Mouse (Mus musculus) bone marrow macrophage, adult 2 months (primary cell): ENCODE results near the gene Tulp4. TPM values are rescaled to one million over a fixed set of nuclear protein-coding genes. Genes with fewer than 3 reads are reported as not detected.

ENCODE experiments used
- H3K27ac ChIP-seq: 2 replicates; pipeline ENCODE4 v1.5.1; 2012; ENCODE audit warnings: low read depth, low read length; ENCODE audit not compliant: insufficient read depth
- H3K4me1 ChIP-seq: 2 replicates; pipeline ENCODE4 v1.6.1; 2012; ENCODE audit warnings: low read length; ENCODE audit not compliant: control insufficient read depth, insufficient read depth
- H3K4me3 ChIP-seq: 2 replicates; pipeline ENCODE4 v1.5.1; 2012; ENCODE audit warnings: mild to moderate bottlenecking, low read length, moderate library complexity; ENCODE audit not compliant: insufficient read depth
- CTCF ChIP-seq: IDR thresholded peaks from 2 replicates; pipeline ENCODE4 v1.5.1; 2012; ENCODE audit warnings: low read depth, mild to moderate bottlenecking, low read length, moderate library complexity
- POLR2A ChIP-seq: IDR thresholded peaks from 2 replicates; pipeline ENCODE4 v1.6.1; 2012; ENCODE audit warnings: mild to moderate bottlenecking, low read depth, low read length, borderline replicate concordance
- polyA plus RNA-seq: library from polyadenylated mRNA; stranded (reverse); fragments of >200 nt; gene quantifications from 2 replicates; pipeline ENCODE4 v1.2.4, GENCODE M21; 2012; ENCODE audit not compliant: missing spikeins, insufficient read depth, insufficient read length

The Tulp4 gene
- polyA plus RNA-seq, 1 experiment: 42.9 TPM

- peaks cover 31% of the 10 kb centered on the region for H3K4me1 ChIP-seq
- H3K27ac ChIP-seq: no peak overlapping the region
- H3K4me3 ChIP-seq: no peak overlapping the region
- TF ChIP-seq CTCF (no peak), POLR2A (no peak)
These were observed 39.0 kb downstream of the Tulp4 start for GRCm38 (mm10) chr17:6145244-6145643.

DNA sequence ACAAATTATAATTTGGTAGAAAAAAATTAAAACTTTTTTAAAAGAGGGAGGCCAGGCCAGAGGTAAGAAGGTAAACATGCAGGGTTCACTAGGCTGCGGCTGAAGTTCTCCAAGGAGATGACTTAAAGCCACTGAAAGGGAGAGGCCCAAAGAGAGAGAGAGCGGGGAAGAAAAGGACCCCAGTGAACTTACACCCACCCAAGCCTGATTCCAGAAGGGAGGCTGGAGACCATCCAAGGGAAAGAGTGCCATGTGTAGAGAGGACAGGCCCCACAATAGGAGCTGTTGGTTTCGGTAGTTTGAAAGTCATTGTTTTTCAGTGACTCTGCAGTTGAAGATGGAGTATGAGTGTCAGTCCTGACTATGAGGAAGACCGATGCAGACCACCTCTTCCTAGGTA is 46.7 kb downstream of the Tulp4 start:
- Histone ChIP-seq H3K4me1 (peaks cover 19% of the 10 kb centered on the region), H3K4me3 (no peak overlapping the region), H3K27ac (no peak overlapping the region)
- TF ChIP-seq CTCF: no peak
- TF ChIP-seq POLR2A: no peak

DNA sequence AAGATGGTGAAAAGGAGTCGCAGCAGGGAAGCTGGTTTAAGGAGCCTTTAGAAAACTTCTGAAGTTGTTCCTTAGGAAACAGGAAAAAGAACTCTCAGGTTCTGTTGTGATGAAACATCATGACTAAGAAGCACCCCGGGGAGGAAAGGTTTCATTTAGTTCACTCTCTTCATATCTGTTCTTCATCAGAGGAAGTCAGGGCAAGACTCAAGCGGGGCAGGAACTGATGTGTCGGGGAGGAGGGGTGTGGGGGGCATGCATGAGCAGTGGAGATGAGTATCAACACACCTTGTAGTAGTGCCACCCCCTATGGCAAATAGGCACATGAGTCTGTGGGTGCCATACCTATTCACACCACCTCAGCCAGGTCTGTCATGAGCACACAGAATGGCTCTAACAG is 47.3 kb downstream of the Tulp4 start:
- Histone ChIP-seq H3K27ac (no peak overlapping the region), H3K4me3 (no peak overlapping the region), H3K4me1 (peaks cover 19% of the 10 kb centered on the region)
- no peak for TF ChIP-seq CTCF
- no peak for TF ChIP-seq POLR2A

- H3K4me1 ChIP-seq: peaks cover 19% of the 10 kb centered on the region
- no peak overlapping the region for H3K4me3 ChIP-seq
- TF ChIP-seq CTCF (no peak), POLR2A (no peak)
- no peak overlapping the region for H3K27ac ChIP-seq
These were observed 48.1 kb downstream of the Tulp4 start for GRCm38 (mm10) chr17:6154366-6154765.

GRCm38 (mm10) chr17:6160495-6160894 is 54.3 kb downstream of the Tulp4 start:
- H3K4me3 ChIP-seq: no peak overlapping the region
- TF ChIP-seq CTCF: no peak
- no peak for TF ChIP-seq POLR2A
- peaks cover 3% of the 10 kb centered on the region; the same call in 1 of the 2 replicates for H3K4me1 ChIP-seq
- no peak overlapping the region for H3K27ac ChIP-seq

- no peak for TF ChIP-seq CTCF
- no peak for TF ChIP-seq POLR2A
- H3K4me3 ChIP-seq: no peak overlapping the region
- peaks cover 6% of the 10 kb centered on the region; the same call in 1 of the 2 replicates for H3K4me1 ChIP-seq
- H3K27ac ChIP-seq: no peak overlapping the region
These were observed 55.7 kb downstream of the Tulp4 start for GRCm38 (mm10) chr17:6161916-6162315.

DNA sequence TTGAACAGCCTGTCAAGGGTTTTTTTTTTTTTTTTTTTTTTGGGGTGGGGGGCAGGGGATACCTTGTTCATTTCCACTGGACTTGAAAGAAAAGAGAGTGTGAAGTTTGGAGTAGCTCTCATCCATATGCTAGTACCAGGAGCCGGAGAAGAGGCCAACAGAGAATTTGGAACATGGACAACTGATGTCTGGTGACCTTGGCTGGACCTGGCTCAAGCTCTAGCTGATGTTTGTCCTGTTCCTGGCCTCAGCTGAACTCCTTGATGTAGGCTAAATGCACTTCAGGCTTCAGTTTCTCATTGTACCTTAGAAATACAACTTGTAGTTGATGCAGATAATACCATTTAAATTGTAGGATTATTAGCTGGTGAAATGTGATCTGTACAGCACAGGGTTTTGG is 56.5 kb downstream of the Tulp4 start:
- Histone ChIP-seq H3K27ac (no peak overlapping the region), H3K4me1 (peaks cover 6% of the 10 kb centered on the region; the same call in 1 of the 2 replicates), H3K4me3 (no peak overlapping the region)
- no peak for TF ChIP-seq CTCF
- no peak for TF ChIP-seq POLR2A

GRCm38 (mm10) chr17:6164911-6165310 is 58.7 kb downstream of the Tulp4 start:
- Histone ChIP-seq H3K4me3 (no peak overlapping the region), H3K4me1 (peaks cover 6% of the 10 kb centered on the region; the same call in 1 of the 2 replicates), H3K27ac (no peak overlapping the region)
- TF ChIP-seq POLR2A (no peak), CTCF (no peak)

DNA sequence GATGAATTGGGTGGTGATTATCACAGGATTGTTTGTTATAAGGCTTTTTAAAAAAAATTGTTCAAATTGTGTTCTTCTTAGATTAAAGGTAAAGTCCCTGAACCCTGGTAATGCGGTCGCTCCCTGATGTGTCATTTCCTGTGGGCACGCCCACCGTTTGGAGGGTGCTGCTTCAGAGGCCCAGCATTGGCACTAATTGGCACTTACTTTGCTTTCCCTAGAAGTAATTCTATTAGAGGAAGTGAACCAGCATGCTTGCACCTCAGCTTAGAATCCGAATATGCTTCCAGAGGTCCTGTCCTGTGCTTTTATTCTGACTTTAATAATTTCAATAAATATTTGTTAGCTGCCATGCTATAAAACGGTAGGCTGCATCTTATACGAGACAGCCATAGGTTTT is 66.2 kb downstream of the Tulp4 start:
- Histone ChIP-seq H3K4me1 (peaks cover 24% of the 10 kb centered on the region), H3K27ac (peak overlapping the region; percentile 90), H3K4me3 (no peak overlapping the region)
- no peak for TF ChIP-seq CTCF
- no peak for TF ChIP-seq POLR2A

- TF ChIP-seq CTCF (no peak), POLR2A (no peak)
- H3K4me1 ChIP-seq: peaks cover 30% of the 10 kb centered on the region
- peak overlapping the region; percentile 90 for H3K27ac ChIP-seq
- peak overlapping the region; percentile 22; the same call in 1 of the 2 replicates for H3K4me3 ChIP-seq
These were observed 66.9 kb downstream of the Tulp4 start for GRCm38 (mm10) chr17:6172926-6173690.
